Mouse (Mus musculus): ENCODE measurements around the gene Hic1. TPM values are rescaled to one million over a fixed set of nuclear protein-coding genes. Genes with fewer than 3 reads are reported as not detected.
"Not testable (repeated sequence)": the region's sequence is repeated elsewhere in the genome, so short reads cannot be mapped to it uniquely, and the experiment has no call there.

Gene Hic1
- total RNA-seq, 1 experiment: 2.1 TPM

DNA sequence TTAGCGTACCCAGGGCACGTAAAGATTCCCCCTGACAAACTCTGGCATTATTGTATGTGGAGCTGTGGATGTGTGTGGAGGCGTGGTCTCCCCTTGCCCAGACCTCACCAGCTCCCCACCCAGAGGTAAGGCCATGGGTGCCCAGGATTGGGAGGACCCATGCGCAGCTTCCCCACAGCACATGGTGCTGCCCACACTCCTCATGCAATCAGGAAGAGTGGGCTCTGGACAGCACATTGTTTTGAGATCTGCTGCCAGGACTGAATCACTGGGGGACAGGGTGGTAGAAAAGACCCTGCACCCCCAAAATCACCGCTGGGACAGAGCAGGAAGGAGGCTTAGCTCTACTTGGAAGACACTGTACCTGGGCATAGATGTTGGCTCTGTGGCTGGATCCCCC lies 15.3 kb upstream of the Hic1 start:
- no peak for DNase-seq (ENCODE audit: low read depth, low spot score)
- H3K9me3 ChIP-seq (ENCODE audit: control insufficient read depth, insufficient read depth, low read depth, low read length): no peaks in the 10 kb centered on the region
- no peak overlapping the region for H3K9ac ChIP-seq (ENCODE audit: insufficient read depth, low read depth, low read length, poor library complexity, severe bottlenecking)
- H3K4me3 ChIP-seq (ENCODE audit: insufficient read depth in 1 of 2, low read depth in 1 of 2, low read length in 2 of 2, poor library complexity in 1 of 2, severe bottlenecking in 1 of 2): no peak overlapping the region
- H3K36me3 ChIP-seq (ENCODE audit: control insufficient read depth, insufficient read depth, low read length, poor library complexity, severe bottlenecking): peaks cover 32% of the 10 kb centered on the region
- 0 out of 4 replicates have a peak, but pooled peaks cover 0 to 4% of the 10 kb centered on the region in 2 experiments for H3K4me1 ChIP-seq (ENCODE audit: control insufficient read depth in 2 of 2, insufficient read depth in 2 of 2, low read length in 2 of 2, poor library complexity in 1 of 2)
- TF ChIP-seq MAFK (IDR thresholded peaks at IDR 0.05; ENCODE audit: insufficient read depth, low read depth, low read length) (no peak), CHD2 (IDR thresholded peaks at IDR 0.05; ENCODE audit: low read depth, low read length) (no peak)
- in situ Hi-C loops (cut with MboI; ENCODE audit: low sequenced_read_pairs in 2 of 2, unreplicated experiment in 2 of 2): no loop called here
- H3K27ac ChIP-seq (ENCODE audit: insufficient read depth, low read depth, low read length, poor library complexity, severe bottlenecking): no peak overlapping the region

DNA sequence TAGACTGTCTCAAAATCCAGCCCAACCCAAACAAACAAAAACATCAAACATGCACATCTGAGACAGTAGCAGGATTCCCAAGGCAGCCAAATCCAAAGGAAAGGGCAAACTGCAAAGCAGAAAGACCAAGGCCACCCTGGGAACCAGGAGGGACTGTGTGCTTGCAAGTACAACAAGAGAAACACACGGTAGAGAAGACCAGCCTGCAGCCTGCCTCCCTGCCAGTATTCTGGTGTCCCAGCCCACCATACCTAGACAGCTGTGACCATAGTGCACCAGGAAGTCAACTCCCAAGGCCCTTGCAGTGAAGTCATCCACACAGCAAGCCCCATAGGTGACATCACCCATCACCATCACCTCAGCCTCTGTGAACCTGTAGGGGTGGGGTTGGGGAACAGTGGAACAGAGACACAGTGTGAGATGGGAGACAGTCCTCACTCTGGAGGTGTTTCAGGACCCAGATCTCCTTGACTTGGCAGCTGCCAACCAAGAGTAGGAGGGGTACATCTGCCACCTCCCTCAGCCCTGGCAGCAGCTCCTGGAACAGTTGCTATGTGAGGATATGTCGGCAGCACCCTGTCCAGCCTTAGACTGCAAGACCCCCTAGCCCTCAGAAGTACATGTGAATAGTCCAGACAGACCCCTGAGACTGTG lies 14.7 kb upstream of the Hic1 start:
- Histone ChIP-seq H3K9me3 (ENCODE audit: control insufficient read depth, insufficient read depth, low read depth, low read length) (no peaks in the 10 kb centered on the region), H3K27ac (ENCODE audit: insufficient read depth, low read depth, low read length, poor library complexity, severe bottlenecking) (no peak overlapping the region), H3K36me3 (ENCODE audit: control insufficient read depth, insufficient read depth, low read length, poor library complexity, severe bottlenecking) (peaks cover 33% of the 10 kb centered on the region), H3K4me1 (ENCODE audit: control insufficient read depth in 2 of 2, insufficient read depth in 2 of 2, low read length in 2 of 2, poor library complexity in 1 of 2) (peaks cover 2 to 4% of the 10 kb centered on the region in 2 experiments; a peak in 1 of 4 replicates), H3K9ac (ENCODE audit: insufficient read depth, low read depth, low read length, poor library complexity, severe bottlenecking) (no peak overlapping the region), H3K4me3 (ENCODE audit: insufficient read depth in 1 of 2, low read depth in 1 of 2, low read length in 2 of 2, poor library complexity in 1 of 2, severe bottlenecking in 1 of 2) (no peak overlapping the region)
- in situ Hi-C loops (cut with MboI; ENCODE audit: low sequenced_read_pairs in 2 of 2, unreplicated experiment in 2 of 2): no loop called here
- TF ChIP-seq ZC3H11A (IDR thresholded peaks at IDR 0.05; ENCODE audit: borderline replicate concordance, low read depth, low read length): no peak
- no peak for TF ChIP-seq MAFK (IDR thresholded peaks at IDR 0.05; ENCODE audit: insufficient read depth, low read depth, low read length)
- TF ChIP-seq HCFC1 (IDR thresholded peaks at IDR 0.05; ENCODE audit: borderline replicate concordance, insufficient read depth, low read length): no peak
- no peak for TF ChIP-seq CHD2 (IDR thresholded peaks at IDR 0.05; ENCODE audit: low read depth, low read length)
- TF ChIP-seq ZNF384 (IDR thresholded peaks at IDR 0.05; ENCODE audit: low read depth, low read length): no peak
- DNase-seq (ENCODE audit: low read depth, low spot score): no peak

DNA sequence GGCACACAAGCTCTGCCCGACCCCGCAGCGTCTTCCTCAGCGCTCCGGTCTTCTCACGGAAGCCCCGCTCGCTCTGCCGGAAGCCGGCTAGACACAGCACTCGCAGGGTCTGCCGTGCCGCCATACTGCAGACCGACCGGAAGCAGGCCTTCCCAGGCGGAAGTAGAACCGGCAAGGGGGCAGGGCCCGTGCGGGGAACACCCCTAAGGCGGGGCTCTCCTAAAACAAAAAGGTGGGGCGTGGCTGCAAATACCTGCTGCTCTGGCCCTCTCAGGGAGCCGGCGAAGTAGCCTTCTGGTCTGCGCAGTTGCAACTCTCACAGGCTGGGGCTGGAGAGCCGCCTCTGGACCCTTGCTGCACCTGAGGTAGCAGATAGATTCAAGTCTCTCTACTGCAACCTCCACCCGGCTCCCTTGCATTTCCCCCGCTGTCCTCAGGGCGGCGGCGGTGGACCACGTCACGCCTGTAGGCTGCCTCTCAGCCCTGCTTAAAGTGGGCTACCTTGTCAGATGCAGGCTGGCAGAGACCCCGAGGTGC lies 9.4 kb upstream of the Hic1 start, which contains the start of gene Ovca2:
TSS of gene Ovca2 (minus strand) at position 164 of the 537 bp plus-strand sequence.
- peaks cover 2 to 9% of the 10 kb centered on the region in 2 experiments; a peak in 2 of 4 replicates for H3K4me1 ChIP-seq (ENCODE audit: control insufficient read depth in 2 of 2, insufficient read depth in 2 of 2, low read length in 2 of 2, poor library complexity in 1 of 2)
- DNase-seq (ENCODE audit: low read depth, low spot score): peak; percentile 89
- H3K27ac ChIP-seq (ENCODE audit: insufficient read depth, low read depth, low read length, poor library complexity, severe bottlenecking): peak within 1 kb of the TSS; percentile 76
- TF ChIP-seq ZC3H11A (IDR thresholded peaks at IDR 0.05; ENCODE audit: borderline replicate concordance, low read depth, low read length) (peak; percentile 42; the same call in 1 of the 2 replicates), HCFC1 (IDR thresholded peaks at IDR 0.05; ENCODE audit: borderline replicate concordance, insufficient read depth, low read length) (peak; percentile 33; the same call in 1 of the 2 replicates), MAFK (IDR thresholded peaks at IDR 0.05; ENCODE audit: insufficient read depth, low read depth, low read length) (no peak), ZNF384 (IDR thresholded peaks at IDR 0.05; ENCODE audit: low read depth, low read length) (no peak), CHD2 (IDR thresholded peaks at IDR 0.05; ENCODE audit: low read depth, low read length) (no peak)
- peak within 1 kb of the TSS; percentile 92 to 100 for H3K4me3 ChIP-seq (ENCODE audit: insufficient read depth in 1 of 2, low read depth in 1 of 2, low read length in 2 of 2, poor library complexity in 1 of 2, severe bottlenecking in 1 of 2)
- peak within 1 kb of the TSS; percentile 97 for H3K9ac ChIP-seq (ENCODE audit: insufficient read depth, low read depth, low read length, poor library complexity, severe bottlenecking)
- no peaks in the 10 kb centered on the region for H3K9me3 ChIP-seq (ENCODE audit: control insufficient read depth, insufficient read depth, low read depth, low read length)
- H3K36me3 ChIP-seq (ENCODE audit: control insufficient read depth, insufficient read depth, low read length, poor library complexity, severe bottlenecking): peaks cover 34% of the 10 kb centered on the region
- in situ Hi-C loops (cut with MboI; ENCODE audit: low sequenced_read_pairs in 2 of 2, unreplicated experiment in 2 of 2): no loop called here

DNA sequence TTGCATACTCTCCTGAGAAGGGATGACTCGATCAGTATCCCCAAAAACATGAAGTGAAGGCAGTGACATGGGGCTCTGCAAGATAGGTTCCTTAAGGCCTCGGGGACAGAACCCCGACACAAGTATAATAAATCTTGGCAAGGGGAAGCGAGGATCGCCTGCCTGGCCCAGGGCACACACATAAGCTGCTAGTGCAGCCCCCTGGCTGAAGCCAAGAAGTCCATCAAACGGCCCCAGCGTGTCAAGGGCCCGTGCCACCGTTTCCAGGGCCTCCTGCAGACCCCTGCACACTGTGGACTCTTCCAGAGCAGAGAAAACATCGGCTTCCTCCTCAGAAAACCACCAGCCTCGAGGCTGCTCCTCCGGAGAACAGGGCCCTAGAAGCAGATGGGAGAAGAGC lies 8.7 kb upstream of the Hic1 start:
- peaks cover 2 to 11% of the 10 kb centered on the region in 2 experiments; a peak in 2 of 4 replicates for H3K4me1 ChIP-seq (ENCODE audit: control insufficient read depth in 2 of 2, insufficient read depth in 2 of 2, low read length in 2 of 2, poor library complexity in 1 of 2)
- TF ChIP-seq CHD2 (IDR thresholded peaks at IDR 0.05; ENCODE audit: low read depth, low read length): no peak
- TF ChIP-seq ZC3H11A (IDR thresholded peaks at IDR 0.05; ENCODE audit: borderline replicate concordance, low read depth, low read length): no peak
- TF ChIP-seq MAFK (IDR thresholded peaks at IDR 0.05; ENCODE audit: insufficient read depth, low read depth, low read length): no peak
- no peak for TF ChIP-seq HCFC1 (IDR thresholded peaks at IDR 0.05; ENCODE audit: borderline replicate concordance, insufficient read depth, low read length)
- TF ChIP-seq ZNF384 (IDR thresholded peaks at IDR 0.05; ENCODE audit: low read depth, low read length): no peak
- H3K9ac ChIP-seq (ENCODE audit: insufficient read depth, low read depth, low read length, poor library complexity, severe bottlenecking): peak overlapping the region; percentile 97
- DNase-seq (ENCODE audit: low read depth, low spot score): no peak
- H3K27ac ChIP-seq (ENCODE audit: insufficient read depth, low read depth, low read length, poor library complexity, severe bottlenecking): peak overlapping the region; percentile 76
- H3K9me3 ChIP-seq (ENCODE audit: control insufficient read depth, insufficient read depth, low read depth, low read length): no peaks in the 10 kb centered on the region
- in situ Hi-C loops (cut with MboI; ENCODE audit: low sequenced_read_pairs in 2 of 2, unreplicated experiment in 2 of 2): no loop called here
- H3K36me3 ChIP-seq (ENCODE audit: control insufficient read depth, insufficient read depth, low read length, poor library complexity, severe bottlenecking): peaks cover 28% of the 10 kb centered on the region
- H3K4me3 ChIP-seq (ENCODE audit: insufficient read depth in 1 of 2, low read depth in 1 of 2, low read length in 2 of 2, poor library complexity in 1 of 2, severe bottlenecking in 1 of 2): peak overlapping the region; percentile 92 to 100

DNA sequence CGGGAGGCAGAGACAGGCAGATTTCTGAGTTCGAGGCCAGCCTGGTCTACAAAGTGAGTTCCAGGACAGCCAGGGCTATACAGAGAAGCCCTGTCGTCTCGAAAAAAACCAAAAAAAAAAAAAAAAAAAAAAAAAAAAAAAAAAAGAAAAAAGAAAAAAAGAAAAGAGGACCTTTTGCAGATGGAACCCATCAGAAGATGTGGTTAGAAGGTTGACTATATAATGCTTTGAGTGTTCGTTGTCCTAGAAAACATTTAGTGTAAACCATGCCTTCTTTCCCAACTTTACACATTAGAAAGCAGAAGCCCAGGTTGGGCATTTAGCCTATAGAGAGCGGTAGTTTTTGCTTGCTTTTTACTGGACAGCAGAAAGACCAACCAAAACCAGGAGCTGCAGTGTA lies 5.3 kb upstream of the Hic1 start:
- DNase-seq (ENCODE audit: low read depth, low spot score); in situ Hi-C loops (cut with MboI; ENCODE audit: low sequenced_read_pairs in 2 of 2, unreplicated experiment in 2 of 2); H3K9me3 ChIP-seq (ENCODE audit: control insufficient read depth, insufficient read depth, low read depth, low read length); H3K9ac ChIP-seq (ENCODE audit: insufficient read depth, low read depth, low read length, poor library complexity, severe bottlenecking); H3K4me3 ChIP-seq (ENCODE audit: insufficient read depth in 1 of 2, low read depth in 1 of 2, low read length in 2 of 2, poor library complexity in 1 of 2, severe bottlenecking in 1 of 2); H3K36me3 ChIP-seq (ENCODE audit: control insufficient read depth, insufficient read depth, low read length, poor library complexity, severe bottlenecking); H3K27ac ChIP-seq (ENCODE audit: insufficient read depth, low read depth, low read length, poor library complexity, severe bottlenecking): not testable (repeated sequence)
- peaks cover 2 to 12% of the 10 kb centered on the region in 2 experiments; a peak in 2 of 4 replicates for H3K4me1 ChIP-seq (ENCODE audit: control insufficient read depth in 2 of 2, insufficient read depth in 2 of 2, low read length in 2 of 2, poor library complexity in 1 of 2)
